Mouse (Mus musculus): ENCODE measurements around the gene Syndig1. TPM values are rescaled to one million over a fixed set of nuclear protein-coding genes. Genes with fewer than 3 reads are reported as not detected.

Gene Syndig1
- polyA plus RNA-seq, 1 experiment from 2014 or later, result 109 TPM

GRCm38 (mm10) chr2:149932095-149932494 is 103.1 kb downstream of the Syndig1 start:
- ATAC-seq (ENCODE audit: low read depth), result no peak
- Histone ChIP-seq H3K4me2 (ENCODE audit: low read depth, low read length) (no peak overlapping the region), H3K27me3 (ENCODE audit: control insufficient read depth, insufficient read depth, low read length) (no peaks in the 10 kb centered on the region), H3K4me3 (ENCODE audit: low read depth, low read length) (no peak overlapping the region), H3K9ac (replicated peaks; ENCODE audit: low read depth, low read length) (no peak overlapping the region), H3K27ac (ENCODE audit: low read depth, low read length) (no peak overlapping the region), H3K36me3 (ENCODE audit: control insufficient read depth, insufficient read depth, low read length) (no peaks in the 10 kb centered on the region), H3K9me3 (ENCODE audit: control insufficient read depth, low read length) (no peaks in the 10 kb centered on the region), H3K4me1 (ENCODE audit: control insufficient read depth, insufficient read depth, low read length) (no peaks in the 10 kb centered on the region)

GRCm38 (mm10) chr2:149933247-149933898 is 104.4 kb downstream of the Syndig1 start:
- H3K9me3 ChIP-seq (ENCODE audit: control insufficient read depth, low read length), result no peaks in the 10 kb centered on the region
- no peak overlapping the region for H3K9ac ChIP-seq (replicated peaks; ENCODE audit: low read depth, low read length)
- H3K36me3 ChIP-seq (ENCODE audit: control insufficient read depth, insufficient read depth, low read length), result no peaks in the 10 kb centered on the region
- H3K4me1 ChIP-seq (ENCODE audit: control insufficient read depth, insufficient read depth, low read length), result no peaks in the 10 kb centered on the region
- H3K4me2 ChIP-seq (ENCODE audit: low read depth, low read length), result no peak overlapping the region
- H3K4me3 ChIP-seq (ENCODE audit: low read depth, low read length), result no peak overlapping the region
- H3K27ac ChIP-seq (ENCODE audit: low read depth, low read length), result no peak overlapping the region
- no peak for ATAC-seq (ENCODE audit: low read depth)
- no peaks in the 10 kb centered on the region for H3K27me3 ChIP-seq (ENCODE audit: control insufficient read depth, insufficient read depth, low read length)
- WGBS, result 47% methylated on average over 2 of the region's 2 CpGs

- Histone ChIP-seq H3K4me2 (ENCODE audit: low read depth, low read length) (no peak overlapping the region), H3K27ac (ENCODE audit: low read depth, low read length) (no peak overlapping the region), H3K27me3 (ENCODE audit: control insufficient read depth, insufficient read depth, low read length) (no peaks in the 10 kb centered on the region), H3K9ac (replicated peaks; ENCODE audit: low read depth, low read length) (no peak overlapping the region), H3K4me1 (ENCODE audit: control insufficient read depth, insufficient read depth, low read length) (no peaks in the 10 kb centered on the region), H3K9me3 (ENCODE audit: control insufficient read depth, low read length) (no peaks in the 10 kb centered on the region), H3K36me3 (ENCODE audit: control insufficient read depth, insufficient read depth, low read length) (no peaks in the 10 kb centered on the region), H3K4me3 (ENCODE audit: low read depth, low read length) (no peak overlapping the region)
- ATAC-seq (ENCODE audit: low read depth), result no peak
- 34% methylated on average over 4 of the region's 4 CpGs for WGBS
These were observed 105.1 kb downstream of the Syndig1 start for GRCm38 (mm10) chr2:149934139-149934538.

GRCm38 (mm10) chr2:149938829-149939228 is 109.8 kb downstream of the Syndig1 start:
- no peak overlapping the region for H3K27ac ChIP-seq (ENCODE audit: low read depth, low read length)
- no peak for ATAC-seq (ENCODE audit: low read depth)
- no peaks in the 10 kb centered on the region for H3K9me3 ChIP-seq (ENCODE audit: control insufficient read depth, low read length)
- H3K36me3 ChIP-seq (ENCODE audit: control insufficient read depth, insufficient read depth, low read length), result no peaks in the 10 kb centered on the region
- no peak overlapping the region for H3K4me3 ChIP-seq (ENCODE audit: low read depth, low read length)
- H3K4me1 ChIP-seq (ENCODE audit: control insufficient read depth, insufficient read depth, low read length), result no peaks in the 10 kb centered on the region
- 70% methylated on average over 4 of the region's 4 CpGs for WGBS
- no peaks in the 10 kb centered on the region for H3K27me3 ChIP-seq (ENCODE audit: control insufficient read depth, insufficient read depth, low read length)
- no peak overlapping the region for H3K9ac ChIP-seq (replicated peaks; ENCODE audit: low read depth, low read length)
- H3K4me2 ChIP-seq (ENCODE audit: low read depth, low read length), result no peak overlapping the region

- H3K27ac ChIP-seq (ENCODE audit: low read depth, low read length), result no peak overlapping the region
- no peak overlapping the region for H3K4me3 ChIP-seq (ENCODE audit: low read depth, low read length)
- no peak overlapping the region for H3K9ac ChIP-seq (replicated peaks; ENCODE audit: low read depth, low read length)
- WGBS, result 31% methylated on average over 2 of the region's 2 CpGs
- no peaks in the 10 kb centered on the region for H3K36me3 ChIP-seq (ENCODE audit: control insufficient read depth, insufficient read depth, low read length)
- no peaks in the 10 kb centered on the region for H3K9me3 ChIP-seq (ENCODE audit: control insufficient read depth, low read length)
- no peaks in the 10 kb centered on the region for H3K4me1 ChIP-seq (ENCODE audit: control insufficient read depth, insufficient read depth, low read length)
- ATAC-seq (ENCODE audit: low read depth), result no peak
- no peak overlapping the region for H3K4me2 ChIP-seq (ENCODE audit: low read depth, low read length)
- H3K27me3 ChIP-seq (ENCODE audit: control insufficient read depth, insufficient read depth, low read length), result no peaks in the 10 kb centered on the region
These were observed 110.6 kb downstream of the Syndig1 start for GRCm38 (mm10) chr2:149939586-149939985.

- Histone ChIP-seq H3K9me3 (ENCODE audit: control insufficient read depth, low read length) (no peaks in the 10 kb centered on the region), H3K36me3 (ENCODE audit: control insufficient read depth, insufficient read depth, low read length) (no peaks in the 10 kb centered on the region), H3K9ac (replicated peaks; ENCODE audit: low read depth, low read length) (no peak overlapping the region), H3K27ac (ENCODE audit: low read depth, low read length) (no peak overlapping the region), H3K27me3 (ENCODE audit: control insufficient read depth, insufficient read depth, low read length) (no peaks in the 10 kb centered on the region), H3K4me3 (ENCODE audit: low read depth, low read length) (no peak overlapping the region), H3K4me1 (ENCODE audit: control insufficient read depth, insufficient read depth, low read length) (no peaks in the 10 kb centered on the region), H3K4me2 (ENCODE audit: low read depth, low read length) (no peak overlapping the region)
- 90% methylated on average over 4 of the region's 4 CpGs for WGBS
- ATAC-seq (ENCODE audit: low read depth), result no peak
These were observed 121.6 kb downstream of the Syndig1 start for GRCm38 (mm10) chr2:149950641-149951040.

- H3K9ac ChIP-seq (replicated peaks; ENCODE audit: low read depth, low read length), result no peak overlapping the region
- H3K4me1 ChIP-seq (ENCODE audit: control insufficient read depth, insufficient read depth, low read length), result no peaks in the 10 kb centered on the region
- no peaks in the 10 kb centered on the region for H3K9me3 ChIP-seq (ENCODE audit: control insufficient read depth, low read length)
- WGBS, result 32% methylated on average over 4 of the region's 4 CpGs
- no peaks in the 10 kb centered on the region for H3K36me3 ChIP-seq (ENCODE audit: control insufficient read depth, insufficient read depth, low read length)
- ATAC-seq (ENCODE audit: low read depth), result peak; percentile 46; the same call in 1 of the 2 replicates
- no peak overlapping the region for H3K27ac ChIP-seq (ENCODE audit: low read depth, low read length)
- H3K4me2 ChIP-seq (ENCODE audit: low read depth, low read length), result no peak overlapping the region
- no peak overlapping the region for H3K4me3 ChIP-seq (ENCODE audit: low read depth, low read length)
- no peaks in the 10 kb centered on the region for H3K27me3 ChIP-seq (ENCODE audit: control insufficient read depth, insufficient read depth, low read length)
These were observed 142.0 kb downstream of the Syndig1 start for GRCm38 (mm10) chr2:149971014-149971413.

- Histone ChIP-seq H3K36me3 (ENCODE audit: control insufficient read depth, insufficient read depth, low read length) (no peaks in the 10 kb centered on the region), H3K4me2 (ENCODE audit: low read depth, low read length) (no peak overlapping the region), H3K9ac (replicated peaks; ENCODE audit: low read depth, low read length) (no peak overlapping the region), H3K27ac (ENCODE audit: low read depth, low read length) (no peak overlapping the region), H3K27me3 (ENCODE audit: control insufficient read depth, insufficient read depth, low read length) (no peaks in the 10 kb centered on the region), H3K4me3 (ENCODE audit: low read depth, low read length) (no peak overlapping the region), H3K9me3 (ENCODE audit: control insufficient read depth, low read length) (no peaks in the 10 kb centered on the region), H3K4me1 (ENCODE audit: control insufficient read depth, insufficient read depth, low read length) (no peaks in the 10 kb centered on the region)
- peak; percentile 70 for ATAC-seq (ENCODE audit: low read depth)
- 50% methylated on average over 6 of the region's 6 CpGs for WGBS
These were observed 144.6 kb downstream of the Syndig1 start for GRCm38 (mm10) chr2:149973583-149973982.

- H3K27ac ChIP-seq (ENCODE audit: low read depth, low read length), result no peak overlapping the region
- no peaks in the 10 kb centered on the region for H3K27me3 ChIP-seq (ENCODE audit: control insufficient read depth, insufficient read depth, low read length)
- H3K4me3 ChIP-seq (ENCODE audit: low read depth, low read length), result no peak overlapping the region
- H3K9ac ChIP-seq (replicated peaks; ENCODE audit: low read depth, low read length), result no peak overlapping the region
- no peak overlapping the region for H3K4me2 ChIP-seq (ENCODE audit: low read depth, low read length)
- no peaks in the 10 kb centered on the region for H3K9me3 ChIP-seq (ENCODE audit: control insufficient read depth, low read length)
- 33% methylated on average over 1 of the region's 1 CpGs for WGBS
- H3K4me1 ChIP-seq (ENCODE audit: control insufficient read depth, insufficient read depth, low read length), result no peaks in the 10 kb centered on the region
- no peaks in the 10 kb centered on the region for H3K36me3 ChIP-seq (ENCODE audit: control insufficient read depth, insufficient read depth, low read length)
- no peak; the same call in 1 of the 2 replicates for ATAC-seq (ENCODE audit: low read depth)
These were observed 151.4 kb downstream of the Syndig1 start for GRCm38 (mm10) chr2:149980419-149980818.

Measured in neural tube, embryonic 14.5 days (tissue).